Mouse (Mus musculus): ENCODE measurements around the gene Mef2b. TPM values are rescaled to one million over a fixed set of nuclear protein-coding genes. Genes with fewer than 3 reads are reported as not detected.

The Mef2b gene
- polyA plus RNA-seq, 1 experiment from 2014 or later = 0.29 TPM

DNA sequence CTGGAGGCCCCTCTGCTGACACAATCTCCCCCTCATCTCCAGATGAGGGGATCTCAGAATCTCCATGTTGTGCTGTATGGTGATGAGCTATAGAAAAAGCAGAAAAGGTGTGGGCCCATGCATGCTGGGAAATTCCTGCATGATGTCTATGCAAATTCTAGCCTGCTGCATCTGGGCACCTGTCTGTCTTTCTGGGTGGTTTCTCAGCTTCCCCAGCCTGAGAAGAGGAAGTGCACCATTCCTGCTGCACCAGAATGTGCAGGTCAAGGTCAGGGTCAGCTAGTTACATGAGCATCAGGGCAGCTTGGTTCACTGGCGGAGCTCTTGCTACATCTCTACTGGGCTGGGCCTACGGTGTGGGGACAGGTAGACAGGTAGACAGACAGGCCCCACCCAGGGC, 29.1 kb upstream of the Mef2b start:
- peaks cover 30% of the 10 kb centered on the region for H3K27me3 ChIP-seq (replicated peaks; ENCODE audit: insufficient read depth, low read length)

DNA sequence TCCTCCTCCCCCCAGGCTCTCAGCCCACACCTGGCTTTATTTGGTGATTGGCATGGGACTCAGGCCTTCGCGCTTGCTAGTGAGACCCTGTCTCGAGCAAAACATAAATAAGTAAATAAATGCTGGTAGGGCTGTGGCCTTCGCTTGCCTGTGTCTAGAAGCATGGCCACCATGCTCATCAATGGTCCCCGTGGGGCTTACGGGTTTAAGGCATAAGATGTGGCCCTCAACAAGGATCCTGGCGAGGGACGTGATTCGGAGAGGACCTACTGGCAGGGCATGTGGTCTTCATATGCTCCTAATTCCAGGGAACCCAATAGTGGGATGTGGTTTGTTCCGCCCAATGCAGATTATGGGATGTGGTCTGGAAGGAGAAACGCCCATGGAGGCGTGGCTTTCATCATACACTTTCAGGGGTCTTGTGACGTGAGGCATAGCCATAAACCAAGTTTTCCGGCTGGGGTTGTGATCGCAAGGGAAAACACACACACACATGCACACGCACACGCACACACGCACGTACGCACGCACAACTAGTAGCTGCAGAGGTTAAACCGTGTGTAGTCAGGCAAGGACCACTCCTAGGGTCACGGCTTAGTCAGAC, 28.2 kb upstream of the Mef2b start:
- no peak for TF ChIP-seq CTCF (IDR thresholded peaks at IDR 0.05)
- no peak for TF ChIP-seq EP300 (IDR thresholded peaks at IDR 0.05)
- Histone ChIP-seq H3K4me2 (replicated peaks; ENCODE audit: low read depth, low read length) (no peak overlapping the region), H3K4me3 (ENCODE audit: low read depth, low read length) (no peak overlapping the region), H3K9me3 (ENCODE audit: low read length) (no peaks in the 10 kb centered on the region), H3K4me1 (ENCODE audit: insufficient read depth, low read depth, low read length) (no peaks in the 10 kb centered on the region), H3K9ac (replicated peaks; ENCODE audit: low read depth) (no peak overlapping the region), H3K27ac (ENCODE audit: low read length) (no peak overlapping the region), H3K27me3 (replicated peaks; ENCODE audit: insufficient read depth, low read length) (peaks cover 30% of the 10 kb centered on the region), H3K36me3 (ENCODE audit: insufficient read depth, low read length) (no peaks in the 10 kb centered on the region)
- no peak for ATAC-seq
- WGBS = 44% methylated on average over 23 of the region's 23 CpGs
- no peak for DNase-seq (ENCODE audit: low spot score)

More for the DNA sequence above, 29.1 kb upstream of the Mef2b start:
- Histone ChIP-seq H3K9me3 (ENCODE audit: low read length) (no peaks in the 10 kb centered on the region), H3K4me1 (ENCODE audit: insufficient read depth, low read depth, low read length) (no peaks in the 10 kb centered on the region), H3K9ac (replicated peaks; ENCODE audit: low read depth) (no peak overlapping the region), H3K4me2 (replicated peaks; ENCODE audit: low read depth, low read length) (no peak overlapping the region), H3K4me3 (ENCODE audit: low read depth, low read length) (no peak overlapping the region), H3K36me3 (ENCODE audit: insufficient read depth, low read length) (no peaks in the 10 kb centered on the region), H3K27ac (ENCODE audit: low read length) (no peak overlapping the region)
- ATAC-seq (no peak), DNase-seq (ENCODE audit: low spot score) (no peak)
- no peak for TF ChIP-seq CTCF (IDR thresholded peaks at IDR 0.05)
- no peak for TF ChIP-seq EP300 (IDR thresholded peaks at IDR 0.05)
- 76% methylated on average over 2 of the region's 2 CpGs for WGBS

DNA sequence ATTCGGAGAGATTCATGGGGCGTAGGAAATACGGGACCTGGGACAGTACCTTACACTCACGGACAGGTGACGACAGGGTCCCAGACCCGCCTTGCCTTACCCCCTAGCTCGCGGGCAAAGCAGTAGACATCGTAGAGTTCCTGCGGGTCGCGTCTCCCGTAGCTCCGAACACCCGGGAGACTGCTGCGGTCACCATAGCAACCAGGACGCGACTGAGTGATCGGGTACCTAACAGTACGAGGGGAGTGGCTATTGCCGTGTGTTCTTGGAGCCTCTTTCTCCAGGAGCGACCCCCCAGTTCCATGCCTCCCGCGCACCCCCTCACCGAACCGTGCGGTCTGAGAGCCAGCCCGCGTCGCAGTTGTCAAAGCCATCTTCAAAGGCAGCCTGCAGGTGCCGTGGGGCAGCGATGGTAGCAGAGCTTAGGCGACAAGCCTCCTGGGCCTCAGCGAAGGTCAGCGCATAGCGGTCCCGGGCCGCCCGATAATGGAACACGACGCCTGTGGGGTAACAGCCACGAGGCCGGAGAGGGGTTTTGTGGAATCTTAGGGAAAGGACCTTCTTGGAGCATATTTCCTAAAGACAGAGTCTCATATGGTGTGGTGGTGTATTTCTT, 27.0 kb upstream of the Mef2b start:
- DNase-seq (ENCODE audit: low spot score) (no peak), ATAC-seq (no peak)
- TF ChIP-seq EP300 (IDR thresholded peaks at IDR 0.05) = no peak
- TF ChIP-seq CTCF (IDR thresholded peaks at IDR 0.05) = no peak
- Histone ChIP-seq H3K9me3 (ENCODE audit: low read length) (no peaks in the 10 kb centered on the region), H3K36me3 (ENCODE audit: insufficient read depth, low read length) (no peaks in the 10 kb centered on the region), H3K9ac (replicated peaks; ENCODE audit: low read depth) (no peak overlapping the region), H3K4me2 (replicated peaks; ENCODE audit: low read depth, low read length) (no peak overlapping the region), H3K27ac (ENCODE audit: low read length) (no peak overlapping the region), H3K4me1 (ENCODE audit: insufficient read depth, low read depth, low read length) (no peaks in the 10 kb centered on the region), H3K27me3 (replicated peaks; ENCODE audit: insufficient read depth, low read length) (peaks cover 32% of the 10 kb centered on the region), H3K4me3 (ENCODE audit: low read depth, low read length) (no peak overlapping the region)
- 9% methylated on average over 43 of the region's 43 CpGs for WGBS

DNA sequence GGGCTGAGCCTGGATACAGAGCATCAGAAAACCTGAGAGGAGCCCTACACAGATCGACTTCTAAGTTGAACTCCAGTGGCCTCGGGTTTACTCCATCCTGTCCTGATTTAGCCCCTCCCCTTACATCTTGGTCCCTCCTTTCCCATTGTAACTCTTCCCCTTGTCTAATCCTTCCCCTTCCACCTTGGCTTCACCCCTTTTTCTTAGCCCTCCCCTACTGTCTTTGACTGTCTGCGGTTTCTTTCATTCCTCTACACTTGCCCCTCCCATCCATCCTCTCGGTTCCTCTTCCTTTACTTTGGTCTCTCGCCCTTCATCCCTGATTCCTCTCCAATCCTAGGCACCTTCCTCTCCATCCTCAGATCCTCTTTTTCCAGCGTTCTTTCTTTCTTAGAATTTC, 25.0 kb upstream of the Mef2b start:
- Histone ChIP-seq H3K4me1 (ENCODE audit: insufficient read depth, low read depth, low read length) (no peaks in the 10 kb centered on the region), H3K9me3 (ENCODE audit: low read length) (no peaks in the 10 kb centered on the region), H3K27ac (ENCODE audit: low read length) (no peak overlapping the region), H3K4me2 (replicated peaks; ENCODE audit: low read depth, low read length) (no peak overlapping the region), H3K9ac (replicated peaks; ENCODE audit: low read depth) (no peak overlapping the region), H3K4me3 (ENCODE audit: low read depth, low read length) (no peak overlapping the region), H3K36me3 (ENCODE audit: insufficient read depth, low read length) (no peaks in the 10 kb centered on the region), H3K27me3 (replicated peaks; ENCODE audit: insufficient read depth, low read length) (peaks cover 32% of the 10 kb centered on the region)
- TF ChIP-seq CTCF (IDR thresholded peaks at IDR 0.05) (no peak), EP300 (IDR thresholded peaks at IDR 0.05) (no peak)
- DNase-seq (ENCODE audit: low spot score) (no peak), ATAC-seq (no peak)
- 19% methylated on average over 6 of the region's 6 CpGs for WGBS

GRCm38 (mm10) chr8:70114892-70115291, 24.6 kb upstream of the Mef2b start:
- TF ChIP-seq EP300 (IDR thresholded peaks at IDR 0.05) (no peak), CTCF (IDR thresholded peaks at IDR 0.05) (no peak)
- no peak overlapping the region for H3K4me2 ChIP-seq (replicated peaks; ENCODE audit: low read depth, low read length)
- no peaks in the 10 kb centered on the region for H3K9me3 ChIP-seq (ENCODE audit: low read length)
- no peak overlapping the region for H3K4me3 ChIP-seq (ENCODE audit: low read depth, low read length)
- no peaks in the 10 kb centered on the region for H3K36me3 ChIP-seq (ENCODE audit: insufficient read depth, low read length)
- WGBS = 65% methylated on average over 13 of the region's 13 CpGs
- no peaks in the 10 kb centered on the region for H3K4me1 ChIP-seq (ENCODE audit: insufficient read depth, low read depth, low read length)
- peaks cover 33% of the 10 kb centered on the region for H3K27me3 ChIP-seq (replicated peaks; ENCODE audit: insufficient read depth, low read length)
- H3K9ac ChIP-seq (replicated peaks; ENCODE audit: low read depth) = no peak overlapping the region
- no peak for DNase-seq (ENCODE audit: low spot score)
- no peak for ATAC-seq
- H3K27ac ChIP-seq (ENCODE audit: low read length) = no peak overlapping the region

DNA sequence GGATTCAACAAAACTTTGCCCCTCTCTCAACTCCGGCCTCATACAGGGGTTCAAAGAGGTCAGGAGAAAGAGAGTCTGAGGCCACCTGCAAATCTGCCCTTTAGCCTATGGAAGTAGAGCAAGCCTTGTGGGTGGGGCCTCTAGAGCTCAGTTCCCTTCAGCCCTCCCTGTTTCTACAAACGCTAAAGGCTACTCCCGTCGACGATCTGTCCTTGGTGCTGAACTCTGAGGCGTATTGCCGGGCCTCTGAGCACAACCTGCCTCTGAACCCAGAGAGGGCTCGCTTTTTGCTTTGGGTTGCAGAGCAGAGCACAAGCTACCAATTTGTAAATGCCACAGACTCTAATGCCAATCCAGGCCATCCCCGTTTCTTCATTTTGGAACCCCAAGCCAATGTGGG, 21.9 kb upstream of the Mef2b start:
- 7% methylated on average over 9 of the region's 9 CpGs for WGBS
- H3K4me1 ChIP-seq (ENCODE audit: insufficient read depth, low read depth, low read length) = no peaks in the 10 kb centered on the region
- no peak overlapping the region for H3K4me3 ChIP-seq (ENCODE audit: low read depth, low read length)
- TF ChIP-seq EP300 (IDR thresholded peaks at IDR 0.05) (no peak), CTCF (IDR thresholded peaks at IDR 0.05) (no peak)
- H3K27me3 ChIP-seq (replicated peaks; ENCODE audit: insufficient read depth, low read length) = peaks cover 19% of the 10 kb centered on the region; the same call in 1 of the 2 replicates
- peak; percentile 47 for DNase-seq (ENCODE audit: low spot score)
- ATAC-seq = no peak
- H3K9ac ChIP-seq (replicated peaks; ENCODE audit: low read depth) = no peak overlapping the region
- H3K9me3 ChIP-seq (ENCODE audit: low read length) = no peaks in the 10 kb centered on the region
- no peak overlapping the region for H3K4me2 ChIP-seq (replicated peaks; ENCODE audit: low read depth, low read length)
- H3K36me3 ChIP-seq (ENCODE audit: insufficient read depth, low read length) = no peaks in the 10 kb centered on the region
- H3K27ac ChIP-seq (ENCODE audit: low read length) = no peak overlapping the region

Measured in lung, postnatal 0 days (tissue).